Mouse (Mus musculus): ENCODE data around the gene Gm28041.

GRCm38 (mm10) chr13:67360131-67360744 is 15.3 kb downstream of the Gm28041 start, which contains the start of the genes Gm28044 and Zfp953:
- TF ChIP-seq CTCF (IDR thresholded peaks at IDR 0.05 in 2 of 3, conservative IDR thresholded peaks at IDR 0.05 in 1 of 3; ENCODE audit: control insufficient read depth in 1 of 3, insufficient read depth in 1 of 3, low read depth in 2 of 3, low read length in 3 of 3, poor library complexity in 1 of 3, severe bottlenecking in 1 of 3) (peak in 1 of 3 experiments; percentile 15; a peak in 1 of 6 replicates), HCFC1 (IDR thresholded peaks at IDR 0.05; ENCODE audit: low read depth, low read length) (peak; percentile 98)
